Mouse (Mus musculus) heart, embryonic 12.5 days (tissue): ENCODE results near the gene Osbpl3. TPM values are rescaled to one million over a fixed set of nuclear protein-coding genes. Genes with fewer than 3 reads are reported as not detected.

Experiments
- ATAC-seq: fragments of 200-750 bp; cut with Nextera tagmentation; 2 replicates; pipeline ENCODE4 v1.8.0; 2017; ENCODE audit warnings: moderate TSS enrichment, moderate library complexity; ENCODE audit not compliant: insufficient number of reproducible peaks, low FRiP score
- H3K27ac ChIP-seq: fragments of 300-500 bp; sonication (generic); 2 replicates; pipeline ENCODE4 v1.5.1; 2016; ENCODE audit warnings: mild to moderate bottlenecking, moderate library complexity; ENCODE audit not compliant: poor library complexity, severe bottlenecking
- H3K27me3 ChIP-seq: fragments of 300-500 bp; sonication (generic); replicated peaks from 2 replicates; pipeline ENCODE4 v1.6.1; 2016; ENCODE audit warnings: mild to moderate bottlenecking, moderate library complexity
- H3K36me3 ChIP-seq: fragments of 300-500 bp; sonication (generic); 2 replicates; pipeline ENCODE4 v1.6.1; 2016; ENCODE audit warnings: mild to moderate bottlenecking, moderate library complexity
- H3K4me1 ChIP-seq: fragments of 300-500 bp; sonication (generic); replicated peaks from 2 replicates; pipeline ENCODE4 v1.6.1; 2016; ENCODE audit warnings: mild to moderate bottlenecking
- H3K4me2 ChIP-seq: fragments of 300-500 bp; sonication (generic); 2 replicates; pipeline ENCODE4 v1.6.1; 2016; ENCODE audit warnings: mild to moderate bottlenecking, moderate library complexity
- H3K4me3 ChIP-seq: fragments of 300-500 bp; sonication (generic); 2 replicates; pipeline ENCODE4 v1.5.1; 2016; ENCODE audit warnings: mild to moderate bottlenecking
- H3K9ac ChIP-seq: fragments of 300-500 bp; sonication (generic); 2 replicates; pipeline ENCODE4 v1.6.1; 2016; ENCODE audit warnings: mild to moderate bottlenecking, moderate library complexity
- H3K9me3 ChIP-seq: fragments of 300-500 bp; sonication (generic); replicated peaks from 2 replicates; pipeline ENCODE4 v1.6.1; 2016; ENCODE audit warnings: mild to moderate bottlenecking, moderate library complexity
- WGBS: fragments of 180-500 bp; shearing (Covaris S2); methylation state at CpG from one replicate; pipeline ENCODE4 v1.1.7; 2016; 5-methylcytosine and 5-hydroxymethylcytosine counted together
- polyA plus RNA-seq: library from polyadenylated mRNA; unstranded; fragments of >200 nt; fragmentation: Nextera tagmentation; extraction: Ambion mirVana; gene quantifications from 2 replicates; pipeline ENCODE4 v1.2.1, GENCODE M21; 2016

Gene Osbpl3
- polyA plus RNA-seq, 1 experiment from 2014 or later: 15.5 TPM

- WGBS: 86% methylated on average over 2 of the region's 2 CpGs
- Histone ChIP-seq H3K4me3 (no peak overlapping the region), H3K27ac (no peak overlapping the region), H3K4me1 (peaks cover 28% of the 10 kb centered on the region), H3K9me3 (no peaks in the 10 kb centered on the region), H3K9ac (no peak overlapping the region), H3K27me3 (no peaks in the 10 kb centered on the region), H3K4me2 (no peak overlapping the region), H3K36me3 (peaks cover 3% of the 10 kb centered on the region; the same call in 1 of the 2 replicates)
- no peak for ATAC-seq
Measured at GRCm38 (mm10) chr6:50331477-50331876, 124.5 kb downstream of the Osbpl3 start.

- Histone ChIP-seq H3K9ac (no peak overlapping the region), H3K27ac (no peak overlapping the region), H3K4me3 (no peak overlapping the region), H3K27me3 (no peaks in the 10 kb centered on the region), H3K9me3 (no peaks in the 10 kb centered on the region), H3K4me1 (peaks cover 26% of the 10 kb centered on the region), H3K36me3 (peaks cover 3% of the 10 kb centered on the region; the same call in 1 of the 2 replicates), H3K4me2 (no peak overlapping the region)
- no peak for ATAC-seq
- WGBS: 80% methylated on average over 8 of the region's 8 CpGs
Measured at GRCm38 (mm10) chr6:50329380-50329779, 126.6 kb downstream of the Osbpl3 start.

GRCm38 (mm10) chr6:50328901-50329300, 127.1 kb downstream of the Osbpl3 start:
- H3K27me3 ChIP-seq: no peaks in the 10 kb centered on the region
- H3K4me1 ChIP-seq: peaks cover 26% of the 10 kb centered on the region
- H3K36me3 ChIP-seq: peaks cover 3% of the 10 kb centered on the region; the same call in 1 of the 2 replicates
- no peak overlapping the region for H3K9ac ChIP-seq
- peak overlapping the region; percentile 39 for H3K27ac ChIP-seq
- H3K9me3 ChIP-seq: no peaks in the 10 kb centered on the region
- H3K4me2 ChIP-seq: no peak overlapping the region
- WGBS: 27% methylated on average over 7 of the region's 7 CpGs
- ATAC-seq: no peak
- H3K4me3 ChIP-seq: no peak overlapping the region

GRCm38 (mm10) chr6:50326192-50326591, 129.8 kb downstream of the Osbpl3 start:
- H3K9me3 ChIP-seq: no peaks in the 10 kb centered on the region
- H3K27ac ChIP-seq: peak overlapping the region; percentile 70; the same call in 1 of the 2 replicates
- H3K4me1 ChIP-seq: peaks cover 27% of the 10 kb centered on the region
- H3K36me3 ChIP-seq: peaks cover 4% of the 10 kb centered on the region
- no peak overlapping the region for H3K4me2 ChIP-seq
- no peak overlapping the region for H3K9ac ChIP-seq
- no peak overlapping the region for H3K4me3 ChIP-seq
- H3K27me3 ChIP-seq: no peaks in the 10 kb centered on the region
- no peak for ATAC-seq
- 81% methylated on average over 4 of the region's 4 CpGs for WGBS

GRCm38 (mm10) chr6:50325485-50325884, 130.5 kb downstream of the Osbpl3 start:
- WGBS: 43% methylated on average over 9 of the region's 9 CpGs
- Histone ChIP-seq H3K4me2 (no peak overlapping the region), H3K27me3 (no peaks in the 10 kb centered on the region), H3K9me3 (no peaks in the 10 kb centered on the region), H3K27ac (peak overlapping the region; percentile 70), H3K9ac (peak overlapping the region; percentile 20; the same call in 1 of the 2 replicates), H3K4me1 (peaks cover 27% of the 10 kb centered on the region), H3K36me3 (peaks cover 11% of the 10 kb centered on the region), H3K4me3 (no peak overlapping the region)
- no peak for ATAC-seq

- Histone ChIP-seq H3K9me3 (no peaks in the 10 kb centered on the region), H3K4me2 (no peak overlapping the region), H3K9ac (no peak overlapping the region), H3K27me3 (no peaks in the 10 kb centered on the region), H3K4me3 (no peak overlapping the region), H3K27ac (no peak overlapping the region), H3K36me3 (peaks cover 18% of the 10 kb centered on the region), H3K4me1 (peaks cover 32% of the 10 kb centered on the region)
- whole genome bisulfite sequencing: 50% methylated on average over 9 of the region's 9 CpGs
- ATAC-seq: no peak
Measured at GRCm38 (mm10) chr6:50322631-50323030, 133.4 kb downstream of the Osbpl3 start.

GRCm38 (mm10) chr6:50321739-50322138, 134.3 kb downstream of the Osbpl3 start:
- 73% methylated on average over 6 of the region's 6 CpGs for WGBS
- H3K27ac ChIP-seq: no peak overlapping the region

GRCm38 (mm10) chr6:50318590-50319172, 137.3 kb downstream of the Osbpl3 start:
- H3K9me3 ChIP-seq: no peaks in the 10 kb centered on the region

More at GRCm38 (mm10) chr6:50321739-50322138, 134.3 kb downstream of the Osbpl3 start:
- no peak overlapping the region for H3K4me2 ChIP-seq
- no peak overlapping the region for H3K4me3 ChIP-seq
- H3K27me3 ChIP-seq: no peaks in the 10 kb centered on the region
- H3K4me1 ChIP-seq: peaks cover 35% of the 10 kb centered on the region
- no peak overlapping the region for H3K9ac ChIP-seq
- ATAC-seq: no peak
- H3K36me3 ChIP-seq: peaks cover 18% of the 10 kb centered on the region
- no peaks in the 10 kb centered on the region for H3K9me3 ChIP-seq

GRCm38 (mm10) chr6:50318150-50318549, 137.9 kb downstream of the Osbpl3 start:
- Histone ChIP-seq H3K9ac (no peak overlapping the region), H3K4me2 (no peak overlapping the region), H3K27ac (no peak overlapping the region), H3K9me3 (no peaks in the 10 kb centered on the region), H3K4me1 (peaks cover 43% of the 10 kb centered on the region), H3K36me3 (peaks cover 16% of the 10 kb centered on the region), H3K4me3 (no peak overlapping the region), H3K27me3 (no peaks in the 10 kb centered on the region)
- ATAC-seq: no peak
- 64% methylated on average over 2 of the region's 2 CpGs for WGBS

More at GRCm38 (mm10) chr6:50318590-50319172, 137.3 kb downstream of the Osbpl3 start:
- WGBS: 65% methylated on average over 7 of the region's 7 CpGs
- H3K4me1 ChIP-seq: peaks cover 41% of the 10 kb centered on the region
- peaks cover 16% of the 10 kb centered on the region for H3K36me3 ChIP-seq
- H3K9ac ChIP-seq: no peak overlapping the region
- H3K4me3 ChIP-seq: no peak overlapping the region
- no peak overlapping the region for H3K4me2 ChIP-seq
- ATAC-seq: no peak
- H3K27ac ChIP-seq: peak overlapping the region; percentile 21
- no peaks in the 10 kb centered on the region for H3K27me3 ChIP-seq

GRCm38 (mm10) chr6:50316795-50317505, 139.1 kb downstream of the Osbpl3 start:
- H3K4me2 ChIP-seq: no peak overlapping the region
- H3K9me3 ChIP-seq: no peaks in the 10 kb centered on the region
- no peak overlapping the region for H3K27ac ChIP-seq
- no peak for ATAC-seq
- H3K36me3 ChIP-seq: peaks cover 16% of the 10 kb centered on the region
- WGBS: 86% methylated on average over 7 of the region's 7 CpGs
- H3K4me3 ChIP-seq: no peak overlapping the region
- H3K4me1 ChIP-seq: peaks cover 39% of the 10 kb centered on the region
- no peak overlapping the region for H3K9ac ChIP-seq
- no peaks in the 10 kb centered on the region for H3K27me3 ChIP-seq

- Histone ChIP-seq H3K4me1 (peaks cover 39% of the 10 kb centered on the region), H3K36me3 (0 out of 2 replicates have a peak, but pooled peaks cover under 1% of the 10 kb centered on the region), H3K4me3 (0 out of 2 replicates have a peak overlapping the region, but pooled peaks have one; percentile 4), H3K4me2 (peak overlapping the region; percentile 50), H3K27me3 (no peaks in the 10 kb centered on the region), H3K9ac (0 out of 2 replicates have a peak overlapping the region, but pooled peaks have one; percentile 44), H3K27ac (peak overlapping the region; percentile 90), H3K9me3 (no peaks in the 10 kb centered on the region)
- ATAC-seq: peak; percentile 55
- 40% methylated on average over 12 of the region's 12 CpGs for WGBS
Measured at GRCm38 (mm10) chr6:50314406-50315071, 141.5 kb downstream of the Osbpl3 start.
